Mouse (Mus musculus): ENCODE data around the gene Asic2. TPM values are rescaled to one million over a fixed set of nuclear protein-coding genes. Genes with fewer than 3 reads are reported as not detected.
A peak's percentile ranks its signal among the peaks of the same experiment; 100 is the strongest.

The Asic2 gene
- polyA plus RNA-seq, 1 experiment from 2014 or later = 0.47 TPM

- H3K27me3 ChIP-seq (ENCODE audit: control insufficient read depth, insufficient read depth, low read length) = no peaks in the 10 kb centered on the region
- H3K36me3 ChIP-seq (ENCODE audit: control insufficient read depth, insufficient read depth, low read length) = no peaks in the 10 kb centered on the region
- WGBS = 79% methylated on average over 10 of the region's 10 CpGs
- H3K4me1 ChIP-seq (replicated peaks; ENCODE audit: control insufficient read depth, insufficient read depth) = no peaks in the 10 kb centered on the region
- no peak for DNase-seq (ENCODE audit: low spot score)
- TF ChIP-seq EP300 (optimal IDR thresholded peaks at IDR 0.05) (no peak), CTCF (IDR thresholded peaks at IDR 0.05; ENCODE audit: low read depth) (no peak)
- H3K4me2 ChIP-seq (replicated peaks; ENCODE audit: low read depth) = no peak overlapping the region
- no peak overlapping the region for H3K9ac ChIP-seq (ENCODE audit: low read length)
- H3K9me3 ChIP-seq (ENCODE audit: control insufficient read depth, low read length) = no peaks in the 10 kb centered on the region
- no peak overlapping the region for H3K27ac ChIP-seq (replicated peaks)
- ATAC-seq (ENCODE audit: low FRiP score, low TSS enrichment) = no peak
- no peak overlapping the region for H3K4me3 ChIP-seq (ENCODE audit: low read depth, low read length)
These were observed 965.4 kb downstream of the Asic2 start for GRCm38 (mm10) chr11:81002769-81003430.

- Histone ChIP-seq H3K9me3 (ENCODE audit: control insufficient read depth, low read length) (no peaks in the 10 kb centered on the region), H3K4me3 (ENCODE audit: low read depth, low read length) (no peak overlapping the region), H3K4me1 (replicated peaks; ENCODE audit: control insufficient read depth, insufficient read depth) (no peaks in the 10 kb centered on the region), H3K4me2 (replicated peaks; ENCODE audit: low read depth) (no peak overlapping the region), H3K27ac (replicated peaks) (no peak overlapping the region), H3K27me3 (ENCODE audit: control insufficient read depth, insufficient read depth, low read length) (no peaks in the 10 kb centered on the region), H3K36me3 (ENCODE audit: control insufficient read depth, insufficient read depth, low read length) (no peaks in the 10 kb centered on the region), H3K9ac (ENCODE audit: low read length) (no peak overlapping the region)
- ATAC-seq (ENCODE audit: low FRiP score, low TSS enrichment) = no peak
- TF ChIP-seq EP300 (optimal IDR thresholded peaks at IDR 0.05) (no peak), CTCF (IDR thresholded peaks at IDR 0.05; ENCODE audit: low read depth) (no peak)
- WGBS = 83% methylated on average over 5 of the region's 5 CpGs
- no peak for DNase-seq (ENCODE audit: low spot score)
These were observed 972.6 kb downstream of the Asic2 start for GRCm38 (mm10) chr11:80995621-80996020.

- no peaks in the 10 kb centered on the region for H3K4me1 ChIP-seq (replicated peaks; ENCODE audit: control insufficient read depth, insufficient read depth)
- H3K27me3 ChIP-seq (ENCODE audit: control insufficient read depth, insufficient read depth, low read length) = no peaks in the 10 kb centered on the region
- ATAC-seq (ENCODE audit: low FRiP score, low TSS enrichment) = no peak
- DNase-seq (ENCODE audit: low spot score) = no peak
- H3K27ac ChIP-seq (replicated peaks) = no peak overlapping the region
- no peak for TF ChIP-seq EP300 (optimal IDR thresholded peaks at IDR 0.05)
- TF ChIP-seq CTCF (IDR thresholded peaks at IDR 0.05; ENCODE audit: low read depth) = no peak
- no peaks in the 10 kb centered on the region for H3K36me3 ChIP-seq (ENCODE audit: control insufficient read depth, insufficient read depth, low read length)
- 88% methylated on average over 5 of the region's 5 CpGs for WGBS
- H3K9me3 ChIP-seq (ENCODE audit: control insufficient read depth, low read length) = no peaks in the 10 kb centered on the region
- no peak overlapping the region for H3K4me2 ChIP-seq (replicated peaks; ENCODE audit: low read depth)
- H3K9ac ChIP-seq (ENCODE audit: low read length) = no peak overlapping the region
- no peak overlapping the region for H3K4me3 ChIP-seq (ENCODE audit: low read depth, low read length)
These were observed 984.7 kb downstream of the Asic2 start for GRCm38 (mm10) chr11:80983530-80983929.

- no peak for DNase-seq (ENCODE audit: low spot score)
- TF ChIP-seq EP300 (optimal IDR thresholded peaks at IDR 0.05) (no peak), CTCF (IDR thresholded peaks at IDR 0.05; ENCODE audit: low read depth) (no peak)
- whole genome bisulfite sequencing = 40% methylated on average over 9 of the region's 9 CpGs
- no peak overlapping the region for H3K4me3 ChIP-seq (ENCODE audit: low read depth, low read length)
- no peak overlapping the region for H3K9ac ChIP-seq (ENCODE audit: low read length)
- H3K27ac ChIP-seq (replicated peaks) = no peak overlapping the region
- no peaks in the 10 kb centered on the region for H3K4me1 ChIP-seq (replicated peaks; ENCODE audit: control insufficient read depth, insufficient read depth)
- H3K36me3 ChIP-seq (ENCODE audit: control insufficient read depth, insufficient read depth, low read length) = no peaks in the 10 kb centered on the region
- H3K27me3 ChIP-seq (ENCODE audit: control insufficient read depth, insufficient read depth, low read length) = no peaks in the 10 kb centered on the region
- H3K4me2 ChIP-seq (replicated peaks; ENCODE audit: low read depth) = no peak overlapping the region
- ATAC-seq (ENCODE audit: low FRiP score, low TSS enrichment) = no peak
- H3K9me3 ChIP-seq (ENCODE audit: control insufficient read depth, low read length) = no peaks in the 10 kb centered on the region
These were observed 991.9 kb downstream of the Asic2 start for GRCm38 (mm10) chr11:80976239-80976855.

- Histone ChIP-seq H3K4me3 (ENCODE audit: low read depth, low read length) (no peak overlapping the region), H3K4me1 (replicated peaks; ENCODE audit: control insufficient read depth, insufficient read depth) (no peaks in the 10 kb centered on the region), H3K4me2 (replicated peaks; ENCODE audit: low read depth) (no peak overlapping the region), H3K27me3 (ENCODE audit: control insufficient read depth, insufficient read depth, low read length) (no peaks in the 10 kb centered on the region), H3K9ac (ENCODE audit: low read length) (no peak overlapping the region), H3K36me3 (ENCODE audit: control insufficient read depth, insufficient read depth, low read length) (no peaks in the 10 kb centered on the region), H3K27ac (replicated peaks) (no peak overlapping the region), H3K9me3 (ENCODE audit: control insufficient read depth, low read length) (no peaks in the 10 kb centered on the region)
- ATAC-seq (ENCODE audit: low FRiP score, low TSS enrichment) (0 out of 2 replicates have a peak, but pooled peaks have one; percentile 32), DNase-seq (ENCODE audit: low spot score) (no peak)
- 68% methylated on average over 5 of the region's 5 CpGs for WGBS
- TF ChIP-seq CTCF (IDR thresholded peaks at IDR 0.05; ENCODE audit: low read depth) (no peak), EP300 (optimal IDR thresholded peaks at IDR 0.05) (no peak)
These were observed 993.6 kb downstream of the Asic2 start for GRCm38 (mm10) chr11:80974616-80975015.

- Histone ChIP-seq H3K4me3 (ENCODE audit: low read depth, low read length) (no peak overlapping the region), H3K9me3 (ENCODE audit: control insufficient read depth, low read length) (no peaks in the 10 kb centered on the region), H3K4me2 (replicated peaks; ENCODE audit: low read depth) (no peak overlapping the region), H3K36me3 (ENCODE audit: control insufficient read depth, insufficient read depth, low read length) (no peaks in the 10 kb centered on the region), H3K9ac (ENCODE audit: low read length) (no peak overlapping the region), H3K4me1 (replicated peaks; ENCODE audit: control insufficient read depth, insufficient read depth) (no peaks in the 10 kb centered on the region), H3K27me3 (ENCODE audit: control insufficient read depth, insufficient read depth, low read length) (no peaks in the 10 kb centered on the region), H3K27ac (replicated peaks) (no peak overlapping the region)
- no peak for TF ChIP-seq EP300 (optimal IDR thresholded peaks at IDR 0.05)
- no peak for TF ChIP-seq CTCF (IDR thresholded peaks at IDR 0.05; ENCODE audit: low read depth)
- 56% methylated on average over 6 of the region's 6 CpGs for WGBS
- DNase-seq (ENCODE audit: low spot score) (no peak), ATAC-seq (ENCODE audit: low FRiP score, low TSS enrichment) (no peak)
These were observed 994.3 kb downstream of the Asic2 start for GRCm38 (mm10) chr11:80973976-80974375.

Data from stomach, postnatal 0 days (tissue).